Mouse (Mus musculus) layer of hippocampus, adult 9-11 months (tissue): ENCODE measurements around the gene Tmem131.
"Not testable (repeated sequence)": the region's sequence is repeated elsewhere in the genome, so short reads cannot be mapped to it uniquely, and the experiment has no call there.

Experiments
- DNase-seq: peaks from one replicate; pipeline ENCODE4 v3.0.0; 2022

The Tmem131 gene

GRCm38 (mm10) chr1:36915200-36915580, 28.3 kb downstream of the Tmem131 start:
- DNase-seq, result no peak

- no peak for DNase-seq
Measured at GRCm38 (mm10) chr1:36914455-36915199, 28.8 kb downstream of the Tmem131 start.

DNA sequence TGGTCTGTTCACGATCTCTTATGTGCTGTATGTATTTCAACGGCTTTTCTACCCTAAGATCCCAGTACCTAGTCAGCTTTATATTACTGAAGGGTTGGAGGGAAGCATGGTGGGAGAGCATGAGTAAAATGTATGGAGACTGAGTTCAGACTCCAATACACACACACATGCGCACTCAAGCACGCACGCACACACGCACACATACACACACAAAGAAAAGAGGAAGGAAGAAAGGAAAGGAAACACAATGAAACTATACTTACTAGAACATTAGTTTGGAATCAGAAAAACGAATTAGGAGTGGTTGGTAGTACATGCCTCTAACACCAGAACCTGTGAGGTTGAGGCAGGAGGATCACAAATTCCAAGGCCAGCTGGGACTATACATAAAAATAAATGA, 29.7 kb downstream of the Tmem131 start:
- DNase-seq, result no peak

DNA sequence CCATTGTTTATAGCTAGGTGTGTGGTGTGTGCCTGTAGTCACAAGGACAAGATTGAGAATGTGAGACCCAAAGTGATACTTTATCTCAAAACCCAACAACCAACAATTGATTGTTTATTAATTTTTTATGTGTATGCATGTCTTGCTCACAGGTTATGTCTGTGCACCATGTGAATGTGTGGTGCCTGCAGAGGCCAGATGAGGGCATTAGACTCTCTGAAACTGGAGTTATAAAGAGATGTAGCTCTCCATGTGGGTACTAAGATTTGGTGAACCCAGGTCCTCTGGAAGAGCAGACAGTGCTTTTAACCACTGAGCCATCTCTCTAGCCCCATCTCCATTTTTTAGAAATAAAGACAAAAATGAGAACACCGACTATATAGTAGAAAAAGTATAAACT, 31.2 kb downstream of the Tmem131 start:
- no peak for DNase-seq

- DNase-seq, result no peak
Measured at GRCm38 (mm10) chr1:36911603-36912002, 31.9 kb downstream of the Tmem131 start.

GRCm38 (mm10) chr1:36910397-36910796, 33.1 kb downstream of the Tmem131 start:
- DNase-seq, result no peak

GRCm38 (mm10) chr1:36909965-36910364, 33.5 kb downstream of the Tmem131 start:
- not testable (repeated sequence) for DNase-seq

- DNase-seq, result no peak
Measured at GRCm38 (mm10) chr1:36905216-36905615, 38.2 kb downstream of the Tmem131 start.

DNA sequence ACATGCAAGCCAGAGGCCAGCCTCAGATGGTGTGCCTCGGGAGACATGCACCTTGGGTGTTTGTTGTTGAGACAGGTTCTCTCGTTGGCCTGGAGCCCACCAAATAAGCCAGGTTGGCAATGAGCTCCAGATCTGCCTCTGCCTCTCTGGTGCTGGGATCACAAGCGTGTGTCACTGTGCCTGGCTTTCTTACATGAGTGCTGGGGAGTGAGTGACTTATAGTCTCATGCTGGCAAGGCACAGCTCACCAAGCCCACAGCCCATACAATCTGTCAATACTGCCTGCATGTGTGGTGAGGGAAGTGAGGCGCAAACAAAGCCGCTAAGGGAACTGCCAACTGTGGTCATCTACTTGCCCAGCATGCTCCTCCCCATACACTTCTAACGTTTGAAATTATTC, 39.0 kb downstream of the Tmem131 start:
- DNase-seq, result peak; percentile 32

DNA sequence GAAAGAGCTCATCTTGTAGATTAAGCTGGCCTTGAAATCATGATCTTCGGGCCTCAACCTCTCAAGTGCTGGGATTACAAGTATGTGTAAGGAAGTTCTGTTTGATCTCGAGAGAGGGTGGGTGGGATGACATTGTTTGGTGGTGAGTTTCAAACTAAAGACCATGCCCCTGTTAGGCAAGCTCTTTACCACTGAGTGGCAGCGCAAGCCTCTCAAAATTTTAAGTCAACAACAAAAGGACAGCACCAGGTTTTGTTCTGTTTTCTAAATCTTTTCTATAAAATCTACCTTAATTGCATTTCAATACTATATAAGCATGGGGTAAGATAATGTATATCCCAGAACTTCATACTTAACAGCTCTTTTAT, 39.4 kb downstream of the Tmem131 start:
- DNase-seq, result no peak

GRCm38 (mm10) chr1:36903376-36904083, 39.9 kb downstream of the Tmem131 start:
- no peak for DNase-seq

GRCm38 (mm10) chr1:36902533-36903315, 40.7 kb downstream of the Tmem131 start:
- no peak for DNase-seq

DNA sequence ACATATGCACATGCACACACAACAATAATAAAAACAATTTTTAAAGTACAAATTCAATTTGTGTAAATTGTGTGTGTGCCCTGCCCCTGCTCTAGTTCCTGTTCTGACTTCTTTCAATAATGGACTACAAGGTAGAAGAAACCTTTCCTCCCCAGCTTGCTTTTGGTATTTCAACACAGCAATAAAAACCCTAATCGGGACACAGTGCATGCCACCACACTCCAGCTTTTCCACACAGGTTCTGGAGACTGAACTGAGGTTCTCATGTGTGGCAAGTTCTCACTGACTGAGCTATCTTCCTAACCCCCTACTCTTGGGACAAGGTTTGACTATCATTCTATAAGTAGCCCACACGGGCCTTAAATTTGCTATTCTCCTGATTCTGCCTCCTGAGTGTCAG, 43.8 kb downstream of the Tmem131 start:
- no peak for DNase-seq

GRCm38 (mm10) chr1:36896423-36896822, 47.0 kb downstream of the Tmem131 start:
- no peak for DNase-seq

DNA sequence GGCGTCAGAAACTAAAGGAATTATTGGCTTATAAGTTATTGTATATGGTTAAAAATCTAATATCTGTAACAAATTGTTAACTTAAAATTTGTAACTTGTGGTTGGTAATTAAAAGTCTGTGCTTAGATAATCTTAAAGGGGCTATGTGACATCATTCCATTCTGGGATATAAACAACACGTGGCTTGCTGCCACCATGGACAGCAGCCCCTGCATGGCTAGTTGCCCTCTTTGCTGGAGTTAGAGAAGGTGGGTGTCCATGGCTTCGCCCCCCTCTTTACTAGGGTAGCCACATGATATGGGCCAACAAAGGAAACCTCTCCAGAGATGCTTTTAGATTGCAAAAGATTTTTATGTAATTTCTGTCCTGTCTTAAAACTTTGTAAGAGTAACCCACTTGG, 48.0 kb downstream of the Tmem131 start:
- DNase-seq, result no peak

- DNase-seq, result no peak
Measured at GRCm38 (mm10) chr1:36894136-36894535, 49.3 kb downstream of the Tmem131 start.

- DNase-seq, result not testable (repeated sequence)
Measured at GRCm38 (mm10) chr1:36893720-36894119, 49.7 kb downstream of the Tmem131 start.

- no peak for DNase-seq
Measured at GRCm38 (mm10) chr1:36893146-36893545, 50.3 kb downstream of the Tmem131 start.

DNA sequence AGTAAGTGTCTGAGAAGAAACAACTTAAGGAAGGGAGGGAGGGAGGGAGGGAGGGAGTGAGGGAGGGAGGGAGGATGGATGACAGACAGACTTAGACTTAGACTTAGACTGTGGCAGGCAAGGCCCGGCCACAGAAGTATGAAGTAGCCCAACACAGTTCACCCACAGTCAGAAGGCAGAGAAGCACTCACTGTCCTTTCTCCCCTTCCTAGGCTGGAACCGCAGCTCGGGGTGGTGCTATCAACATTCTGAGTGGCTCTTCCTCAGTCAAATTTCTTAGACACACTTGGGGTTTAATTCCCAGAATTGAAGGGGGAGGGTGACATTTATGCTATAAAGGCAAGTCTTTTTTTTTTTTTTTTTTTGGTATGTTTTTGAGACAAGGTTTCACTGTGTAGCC, 51.0 kb downstream of the Tmem131 start:
- DNase-seq, result no peak

- DNase-seq, result no peak
Measured at GRCm38 (mm10) chr1:36889016-36889415, 54.5 kb downstream of the Tmem131 start.

DNA sequence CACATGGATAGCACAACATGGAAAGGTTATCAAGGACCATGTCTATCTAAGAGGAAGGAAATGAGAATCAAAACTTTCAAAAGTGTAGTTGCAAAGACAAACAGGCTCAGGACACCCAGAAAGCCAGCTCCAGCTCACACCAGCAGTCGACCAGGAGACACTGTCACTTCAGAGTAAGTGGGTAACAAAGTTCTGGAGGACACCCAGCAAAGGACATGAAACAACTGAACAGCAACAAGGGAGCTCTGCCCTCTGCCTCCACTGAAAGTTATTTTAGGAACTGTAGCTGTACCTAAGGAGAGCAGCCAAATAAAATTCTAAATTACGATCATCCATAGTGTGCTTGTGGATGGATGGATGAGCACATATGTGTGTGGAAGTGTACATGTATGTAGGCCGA, 56.3 kb downstream of the Tmem131 start:
- DNase-seq, result no peak

GRCm38 (mm10) chr1:36886489-36886888, 57.0 kb downstream of the Tmem131 start:
- no peak for DNase-seq

DNA sequence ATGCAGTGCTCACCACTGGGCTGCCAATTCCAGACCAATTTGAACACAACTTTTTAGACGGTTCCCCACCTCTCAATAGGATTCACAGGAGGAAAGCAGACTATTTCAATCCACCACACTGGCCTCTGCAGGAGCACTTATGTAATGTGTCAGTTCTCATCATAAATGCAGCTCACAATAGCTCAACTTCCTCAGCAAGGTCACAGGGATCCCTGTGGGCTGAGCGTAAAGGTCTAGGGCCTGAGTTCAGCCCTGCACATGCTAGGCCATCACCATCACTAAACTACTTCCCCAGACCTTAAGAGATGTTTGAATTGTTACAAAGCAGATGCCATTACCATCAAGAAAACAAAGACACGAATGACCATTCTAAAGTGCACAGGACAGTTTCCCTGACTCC, 58.9 kb downstream of the Tmem131 start:
- no peak for DNase-seq

GRCm38 (mm10) chr1:36883805-36884204, 59.7 kb downstream of the Tmem131 start:
- DNase-seq, result no peak
